Mouse (Mus musculus) ES-Bruce4 (cell line): ENCODE measurements around the gene Gm36245. TPM values are rescaled to one million over a fixed set of nuclear protein-coding genes. Genes with fewer than 3 reads are reported as not detected.

Experiments used
- H3K27ac ChIP-seq: 2 replicates; pipeline ENCODE4 v1.5.1; 2012; ENCODE audit warnings: low read length, inconsistent platforms; ENCODE audit not compliant: insufficient read depth
- H3K27me3 ChIP-seq: 2 replicates; pipeline ENCODE4 v1.6.1; 2012; ENCODE audit warnings: mild to moderate bottlenecking, low read length, inconsistent platforms; ENCODE audit not compliant: control insufficient read depth, poor library complexity, insufficient read depth, severe bottlenecking
- H3K36me3 ChIP-seq: 2 replicates; pipeline ENCODE4 v1.6.1; 2012; ENCODE audit warnings: inconsistent platforms, mild to moderate bottlenecking, low read length, moderate library complexity; ENCODE audit not compliant: control insufficient read depth, poor library complexity, insufficient read depth, severe bottlenecking
- H3K4me1 ChIP-seq: one replicate; pipeline ENCODE4 v1.8.1; 2011; ENCODE audit warnings: low read length; ENCODE audit not compliant: control insufficient read depth, insufficient read depth
- H3K4me3 ChIP-seq: 2 replicates; pipeline ENCODE4 v1.5.1; 2011; ENCODE audit warnings: low read depth, mild to moderate bottlenecking, low read length
- H3K9ac ChIP-seq: 2 replicates; pipeline ENCODE4 v1.6.1; 2012; ENCODE audit warnings: low read depth, mild to moderate bottlenecking, inconsistent platforms; ENCODE audit not compliant: poor library complexity, severe bottlenecking
- H3K9me3 ChIP-seq: replicated peaks from 2 replicates; pipeline ENCODE4 v1.6.1; 2012; ENCODE audit warnings: mild to moderate bottlenecking, low read length, inconsistent platforms; ENCODE audit not compliant: control insufficient read depth, poor library complexity, insufficient read depth, severe bottlenecking
- CTCF ChIP-seq: IDR thresholded peaks from one replicate; pipeline ENCODE4 v1.8.1; 2011; ENCODE audit warnings: low read depth, low read length
- EP300 ChIP-seq: IDR thresholded peaks from 2 replicates; pipeline ENCODE4 v1.6.1; 2011; ENCODE audit warnings: low read depth, low read length; ENCODE audit not compliant: insufficient read depth
- POLR2A ChIP-seq: IDR thresholded peaks from one replicate; pipeline ENCODE4 v1.8.1; 2011; ENCODE audit warnings: low read length; ENCODE audit not compliant: insufficient read depth
- polyA plus RNA-seq: library from polyadenylated mRNA; stranded (reverse); fragments of >200 nt; gene quantifications from 2 replicates; pipeline ENCODE4 v1.2.4, GENCODE M21; 2011; ENCODE audit warnings: low read depth; ENCODE audit not compliant: missing spikeins, insufficient read depth, insufficient read length

The Gm36245 gene
- polyA plus RNA-seq, result not detected in 2 replicates

DNA sequence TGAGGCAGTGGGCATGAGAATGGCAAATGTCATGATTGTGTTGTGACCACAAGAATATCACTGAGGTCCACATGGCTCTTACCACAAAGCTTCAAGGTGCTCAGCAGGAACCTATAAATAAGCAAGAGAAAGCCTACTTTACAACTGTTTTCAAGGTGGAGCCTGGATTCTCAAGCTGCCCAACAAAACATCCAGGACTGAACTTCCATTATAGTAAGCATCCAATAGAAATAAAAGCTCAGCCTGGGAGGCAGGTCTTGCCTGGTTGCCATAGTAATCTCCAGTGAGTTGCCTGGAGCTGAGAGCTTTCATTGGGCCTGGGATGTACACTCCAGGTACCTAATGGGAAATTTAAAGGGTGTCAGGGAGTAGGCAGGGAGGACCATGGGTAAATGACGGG, at the start of gene Gm36245:
Gene Gm36245, plus strand, starts transcription at position 301 of the 400 bp plus-strand sequence.
- no peak within 1 kb of the TSS for H3K27ac ChIP-seq
- TF ChIP-seq CTCF (no peak), EP300 (no peak), POLR2A (no peak)
- no peak within 1 kb of the TSS for H3K4me3 ChIP-seq
- no peaks in the 10 kb centered on the region for H3K36me3 ChIP-seq
- H3K4me1 ChIP-seq, result no peaks in the 10 kb centered on the region
- H3K9me3 ChIP-seq, result no peaks in the 10 kb centered on the region
- H3K27me3 ChIP-seq, result no peaks in the 10 kb centered on the region
- no peak within 1 kb of the TSS for H3K9ac ChIP-seq

DNA sequence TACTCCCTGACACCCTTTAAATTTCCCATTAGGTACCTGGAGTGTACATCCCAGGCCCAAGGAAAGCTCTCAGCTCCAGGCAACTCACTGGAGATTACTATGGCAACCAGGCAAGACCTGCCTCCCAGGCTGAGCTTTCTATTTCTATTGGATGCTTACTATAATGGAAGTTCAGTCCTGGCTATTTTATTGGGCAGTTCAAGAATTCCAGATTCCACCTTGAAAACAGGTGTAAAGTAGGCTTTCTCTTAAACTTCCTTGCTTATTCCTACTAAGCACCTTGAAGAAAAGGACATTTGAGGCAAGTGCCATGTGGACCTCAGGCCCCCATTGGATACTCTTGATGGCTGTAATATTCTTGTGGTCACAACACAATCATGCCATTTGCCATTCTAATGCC, 37.3 kb upstream of the Gm36245 start, which contains the start of gene 1700025B11Rik:
Gene 1700025B11Rik, minus strand, starts transcription at position 101 of the 400 bp plus-strand sequence.
- Histone ChIP-seq H3K27ac (no peak within 1 kb of the TSS), H3K36me3 (no peaks in the 10 kb centered on the region), H3K27me3 (no peaks in the 10 kb centered on the region), H3K9ac (no peak within 1 kb of the TSS), H3K4me3 (no peak within 1 kb of the TSS), H3K9me3 (no peaks in the 10 kb centered on the region), H3K4me1 (peaks cover 2% of the 10 kb centered on the region)
- no peak for TF ChIP-seq CTCF
- no peak for TF ChIP-seq EP300
- no peak for TF ChIP-seq POLR2A

DNA sequence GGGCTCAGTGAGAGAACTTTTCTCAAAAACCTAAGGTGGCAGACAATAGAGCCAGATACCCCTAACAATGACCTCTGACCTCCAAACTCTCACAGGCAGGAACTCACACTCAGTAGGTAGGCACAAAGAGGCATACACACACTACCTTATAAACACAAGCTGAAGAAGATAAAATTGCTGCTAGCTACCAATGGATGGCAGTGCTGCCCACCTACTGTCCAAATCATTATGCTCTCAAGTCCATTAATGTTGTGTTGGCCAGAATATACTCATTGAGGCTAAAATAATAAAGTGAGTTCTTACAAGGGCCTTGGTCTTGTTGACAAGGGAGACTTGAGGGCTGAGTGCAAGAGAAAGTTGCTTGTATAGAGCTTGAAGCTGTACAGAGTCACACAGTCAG, 35.8 kb upstream of the Gm36245 start:
- Histone ChIP-seq H3K4me1 (peaks cover 2% of the 10 kb centered on the region), H3K9ac (no peak overlapping the region), H3K4me3 (no peak overlapping the region), H3K36me3 (no peaks in the 10 kb centered on the region), H3K27ac (no peak overlapping the region), H3K9me3 (0 out of 2 replicates have a peak, but pooled peaks cover 5% of the 10 kb centered on the region), H3K27me3 (no peaks in the 10 kb centered on the region)
- no peak for TF ChIP-seq CTCF
- no peak for TF ChIP-seq EP300
- no peak for TF ChIP-seq POLR2A

DNA sequence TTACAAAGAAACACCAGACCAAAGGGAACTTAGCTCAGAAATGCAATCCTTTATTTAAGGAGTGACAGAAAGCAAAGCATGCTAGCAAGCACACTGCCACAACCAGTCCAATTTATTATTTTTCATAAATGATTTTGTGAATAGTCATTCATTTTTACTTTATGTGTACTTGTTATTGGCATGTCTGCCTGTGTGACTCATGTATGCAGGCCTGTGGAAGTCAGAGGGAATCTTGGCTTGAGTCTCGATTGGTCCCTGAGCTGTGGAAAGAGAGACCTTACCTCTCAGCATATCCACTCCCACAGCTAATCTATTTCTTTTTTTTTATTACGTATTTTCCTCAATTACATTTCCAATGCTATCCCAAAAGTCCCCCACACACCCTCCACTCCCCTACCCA, 20.3 kb upstream of the Gm36245 start:
- no peaks in the 10 kb centered on the region for H3K36me3 ChIP-seq
- TF ChIP-seq POLR2A (no peak), EP300 (no peak), CTCF (no peak)
- H3K9ac ChIP-seq, result no peak overlapping the region

DNA sequence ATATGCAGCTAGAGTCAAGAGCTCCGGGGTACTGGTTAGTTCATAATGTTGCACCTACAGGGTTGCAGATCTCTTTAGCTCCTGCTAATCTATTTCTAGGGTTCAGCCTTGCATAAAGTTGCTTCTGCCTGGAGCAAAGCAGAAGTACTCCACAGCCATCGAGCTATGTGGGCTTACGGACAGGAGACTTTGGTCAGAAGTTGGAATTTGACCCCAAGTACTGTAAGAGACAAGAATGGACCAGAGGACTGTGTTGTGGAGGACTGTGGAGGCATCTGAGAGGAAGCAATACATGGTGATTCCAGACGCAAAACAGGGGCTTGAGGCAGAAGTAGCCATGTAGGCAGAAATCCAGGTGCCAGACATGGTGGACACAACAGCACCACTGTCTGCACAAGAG, 19.7 kb upstream of the Gm36245 start:
- Histone ChIP-seq H3K36me3 (no peaks in the 10 kb centered on the region), H3K27me3 (no peaks in the 10 kb centered on the region), H3K4me1 (no peaks in the 10 kb centered on the region), H3K27ac (no peak overlapping the region), H3K4me3 (no peak overlapping the region), H3K9ac (no peak overlapping the region), H3K9me3 (no peaks in the 10 kb centered on the region; the same call in 1 of the 2 replicates)
- TF ChIP-seq EP300 (no peak), CTCF (no peak), POLR2A (no peak)

More for the DNA sequence above, 20.3 kb upstream of the Gm36245 start:
- Histone ChIP-seq H3K27me3 (no peaks in the 10 kb centered on the region), H3K4me3 (no peak overlapping the region), H3K9me3 (no peaks in the 10 kb centered on the region; the same call in 1 of the 2 replicates), H3K4me1 (no peaks in the 10 kb centered on the region), H3K27ac (no peak overlapping the region)

DNA sequence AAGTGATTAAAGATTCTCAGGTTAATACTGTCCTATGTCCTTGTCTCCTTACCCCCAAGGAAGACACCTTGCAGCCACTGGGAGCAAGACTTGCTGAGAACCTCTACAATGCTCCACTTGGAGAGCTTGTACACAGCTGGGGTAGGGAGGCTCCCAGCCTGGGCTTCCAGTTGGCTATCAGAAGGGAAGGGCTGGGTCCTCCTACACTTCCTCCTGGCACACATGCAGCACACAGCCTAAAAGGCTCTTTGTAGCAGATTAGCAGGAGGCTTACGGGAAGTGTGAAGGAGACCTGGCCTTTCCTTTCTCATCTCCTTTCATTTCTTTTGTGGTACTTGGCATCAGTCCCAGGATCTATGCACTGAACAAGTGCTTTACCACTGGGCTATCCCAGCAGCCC, 17.4 kb upstream of the Gm36245 start:
- Histone ChIP-seq H3K27me3 (no peaks in the 10 kb centered on the region), H3K4me1 (no peaks in the 10 kb centered on the region), H3K27ac (no peak overlapping the region), H3K4me3 (no peak overlapping the region), H3K9me3 (no peaks in the 10 kb centered on the region; the same call in 1 of the 2 replicates), H3K36me3 (no peaks in the 10 kb centered on the region), H3K9ac (no peak overlapping the region)
- no peak for TF ChIP-seq CTCF
- TF ChIP-seq EP300, result no peak
- no peak for TF ChIP-seq POLR2A
